Comparison of ENCODE assay signal across 21 mouse cellular contexts in the genomic region with DNA sequence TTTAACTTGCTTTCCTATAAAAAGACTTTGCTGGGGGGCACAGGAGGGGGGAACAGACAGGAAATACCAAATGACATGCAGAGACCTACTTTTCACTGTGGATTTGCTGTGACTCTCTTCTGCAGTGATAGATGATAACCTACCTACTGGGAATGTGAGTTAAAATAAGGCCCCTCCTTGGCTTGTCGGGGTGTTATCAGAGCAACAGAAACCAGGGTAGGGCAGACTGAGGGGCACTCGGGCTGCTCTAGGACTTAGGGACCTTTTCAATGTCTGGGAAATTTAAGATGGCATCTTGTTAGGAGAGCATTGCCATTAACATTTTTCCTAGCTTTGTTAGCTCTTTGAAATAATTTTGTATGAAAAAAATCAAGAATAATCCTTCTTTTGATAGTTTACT. TPM values are rescaled to one million over a fixed set of nuclear protein-coding genes. Genes with fewer than 3 reads are reported as not detected.
A peak's percentile ranks its signal among the peaks of the same experiment; 100 is the strongest.
DNase-seq lines count a peak whose midpoint lies in the region; ATAC-seq and TF ChIP-seq lines count a peak whose summit lies in the region.
"Had no signal": no experiment of that assay in that cellular context is flagged by ENCODE, and none has a peak within 500 bp of the region (broad histone marks: within the 10 kb centered on the region; RNA-seq: fewer than 3 reads in every experiment).

No protein-coding gene starts in this region.

- no peak overlapping the region for H3K4me2 ChIP-seq in heart, embryonic 13.5 days
- H3K4me2 ChIP-seq in liver, embryonic 12.5 days: no peak overlapping the region
- no peak overlapping the region for H3K4me2 ChIP-seq in liver, embryonic 14.5 days (ENCODE audit: low read depth)
- H3K4me2 ChIP-seq in hindbrain, embryonic 14.5 days (replicated peaks): no peak overlapping the region
- H3K4me2 ChIP-seq: embryonic facial prominence, embryonic 12.5 days; forebrain, embryonic 13.5 days; forebrain, embryonic 15.5 days had no signal

- H3K4me3 ChIP-seq in heart, embryonic 13.5 days: no peak overlapping the region
- no peak overlapping the region for H3K4me3 ChIP-seq in liver, embryonic 12.5 days
- H3K4me3 ChIP-seq in liver, embryonic 14.5 days (ENCODE audit: insufficient read depth in 1 of 2, low read depth in 2 of 2, low read length in 2 of 2): no peak overlapping the region
- H3K4me3 ChIP-seq in hindbrain, embryonic 14.5 days (replicated peaks; ENCODE audit: low read length): no peak overlapping the region
- H3K4me3 ChIP-seq: embryonic facial prominence, embryonic 10.5 days; embryonic facial prominence, embryonic 12.5 days; forebrain, embryonic 13.5 days; forebrain, embryonic 15.5 days had no signal

- TF ChIP-seq CTCF in liver, embryonic 14.5 days (IDR thresholded peaks at IDR 0.05; ENCODE audit: low read depth): no peak

- peaks cover 11% of the 10 kb centered on the region for H3K4me1 ChIP-seq in heart, embryonic 13.5 days
- H3K4me1 ChIP-seq in liver, embryonic 12.5 days: peaks cover 18% of the 10 kb centered on the region
- peaks cover 0 to 6% of the 10 kb centered on the region in 2 experiments; a peak in 2 of 4 replicates for H3K4me1 ChIP-seq in liver, embryonic 14.5 days (replicated peaks; ENCODE audit: control insufficient read depth in 2 of 2, insufficient read depth in 2 of 2, low read length in 1 of 2)
- H3K4me1 ChIP-seq in hindbrain, embryonic 14.5 days (replicated peaks; ENCODE audit: control insufficient read depth, insufficient read depth, low read length): no peaks in the 10 kb centered on the region
- H3K4me1 ChIP-seq: embryonic facial prominence, embryonic 12.5 days; forebrain, embryonic 15.5 days had no signal

- 0 out of 2 replicates have a peak overlapping the region, but pooled peaks have one; percentile 37 for H3K9ac ChIP-seq in heart, embryonic 13.5 days
- H3K9ac ChIP-seq in liver, embryonic 12.5 days: peak overlapping the region; percentile 17; the same call in 1 of the 2 replicates
- H3K9ac ChIP-seq in liver, embryonic 14.5 days (replicated peaks): no peak overlapping the region
- H3K9ac ChIP-seq in hindbrain, embryonic 14.5 days: no peak overlapping the region
- H3K9ac ChIP-seq: embryonic facial prominence, embryonic 12.5 days; forebrain, embryonic 13.5 days; forebrain, embryonic 15.5 days had no signal

- DNase-seq in heart, postnatal 14 days: no peak
- no peak for DNase-seq in liver
- DNase-seq in liver, embryonic 14.5 days (ENCODE audit: low read depth in 3 of 3, low spot score in 3 of 3): no peak
- DNase-seq in cerebellum, adult 18-20 months: no peak
- DNase-seq in hindbrain, embryonic 14.5 days (ENCODE audit: low spot score): no peak
- DNase-seq: adrenal gland, postnatal 10 days; adrenal gland, postnatal 25 days; cerebellum, adult 11 months; cerebellum, adult 2 months; cerebellum, adult 9-10 months; cerebellum, postnatal 10 days; cerebellum, postnatal 25 days had no signal

- intact Hi-C loops in heart, postnatal 14 days (cut with DNase I): no loop called here

- 21% methylated on average over 2 of the region's 2 CpGs for WGBS in heart, embryonic 13.5 days
- 15% methylated on average over 2 of the region's 2 CpGs for WGBS in liver, embryonic 12.5 days (ENCODE audit: insufficient replicate concordance)
- WGBS in liver, embryonic 14.5 days (ENCODE audit: insufficient replicate concordance): 14% methylated on average over 2 of the region's 2 CpGs
- WGBS in hindbrain, embryonic 14.5 days: 77% methylated on average over 2 of the region's 2 CpGs

- no peak for ATAC-seq in heart, embryonic 13.5 days (ENCODE audit: extremely low read depth, insufficient number of reproducible peaks, low FRiP score, low TSS enrichment)
- peak; percentile 66 for ATAC-seq in liver, embryonic 12.5 days
- ATAC-seq in liver, embryonic 14.5 days (ENCODE audit: insufficient read depth): 0 out of 2 replicates have a peak, but pooled peaks have one; percentile 42
- no peak for ATAC-seq in hindbrain, embryonic 14.5 days (ENCODE audit: low FRiP score)
- ATAC-seq: forebrain, embryonic 13.5 days; forebrain, embryonic 15.5 days had no signal

- TF ChIP-seq EP300 in liver, embryonic 14.5 days (IDR thresholded peaks at IDR 0.05; ENCODE audit: low read depth): no peak

- H3K9me3 ChIP-seq in heart, embryonic 13.5 days: no peaks in the 10 kb centered on the region
- H3K9me3 ChIP-seq in liver, embryonic 12.5 days (replicated peaks): no peaks in the 10 kb centered on the region
- no peaks in the 10 kb centered on the region for H3K9me3 ChIP-seq in liver, embryonic 14.5 days (ENCODE audit: control insufficient read depth, low read length)
- H3K9me3 ChIP-seq in hindbrain, embryonic 14.5 days (ENCODE audit: control insufficient read depth, low read length): no peaks in the 10 kb centered on the region
- H3K9me3 ChIP-seq: embryonic facial prominence, embryonic 12.5 days; forebrain, embryonic 13.5 days; forebrain, embryonic 15.5 days had no signal

- H3K27ac ChIP-seq in heart, embryonic 13.5 days (replicated peaks): no peak overlapping the region
- H3K27ac ChIP-seq in liver, embryonic 12.5 days: no peak overlapping the region
- H3K27ac ChIP-seq in liver, embryonic 14.5 days: no peak overlapping the region
- H3K27ac ChIP-seq in hindbrain, embryonic 14.5 days: no peak overlapping the region
- H3K27ac ChIP-seq: embryonic facial prominence, embryonic 10.5 days; embryonic facial prominence, embryonic 12.5 days; forebrain, embryonic 13.5 days; forebrain, embryonic 15.5 days had no signal

- H3K36me3 ChIP-seq in heart, embryonic 13.5 days: peaks cover 25% of the 10 kb centered on the region
- H3K36me3 ChIP-seq in liver, embryonic 12.5 days: peaks cover 49% of the 10 kb centered on the region
- H3K36me3 ChIP-seq in liver, embryonic 14.5 days (replicated peaks; ENCODE audit: control insufficient read depth, insufficient read depth, low read depth): peaks cover 8% of the 10 kb centered on the region
- H3K36me3 ChIP-seq in hindbrain, embryonic 14.5 days (replicated peaks; ENCODE audit: control insufficient read depth, insufficient read depth): no peaks in the 10 kb centered on the region
- H3K36me3 ChIP-seq: embryonic facial prominence, embryonic 10.5 days; embryonic facial prominence, embryonic 12.5 days; forebrain, embryonic 15.5 days had no signal

- no peaks in the 10 kb centered on the region for H3K27me3 ChIP-seq in heart, embryonic 13.5 days (replicated peaks)
- H3K27me3 ChIP-seq in liver, embryonic 12.5 days (replicated peaks): no peaks in the 10 kb centered on the region
- H3K27me3 ChIP-seq in liver, embryonic 14.5 days (ENCODE audit: control insufficient read depth, insufficient read depth, low read length): no peaks in the 10 kb centered on the region
- no peaks in the 10 kb centered on the region for H3K27me3 ChIP-seq in hindbrain, embryonic 14.5 days (ENCODE audit: control insufficient read depth, insufficient read depth, low read length)
- H3K27me3 ChIP-seq: embryonic facial prominence, embryonic 12.5 days; forebrain, embryonic 13.5 days; forebrain, embryonic 15.5 days had no signal

RNA-seq across cellular contexts. Expression of a gene that starts 10.7 kb away (rescaled TPM):
- polyA plus RNA-seq in heart, embryonic 13.5 days (2015; fragmentation: Nextera tagmentation; extraction: Ambion mirVana): 16.6 and 17.3 TPM in 2 replicates
- 1 to 10 TPM in 1 of 2 experiments, under 1 TPM in 1; 0.88 to 1.8 TPM for total RNA-seq in heart, postnatal 14 days (2021)
- 57.7 and 59.0 TPM in 2 replicates for polyA plus RNA-seq in liver, embryonic 12.5 days (2016; fragmentation: Nextera tagmentation; extraction: Ambion mirVana)
- polyA plus RNA-seq in liver, embryonic 14.5 days (2012; rRNA removed): 24.6 and 32.3 TPM in 2 replicates
- 35.2 and 37.2 TPM in 2 replicates for polyA plus RNA-seq in liver, embryonic 14.5 days (2014; fragmentation: Nextera tagmentation; extraction: Ambion mirVana)
- 4.5 and 5.4 TPM in 2 replicates for polyA plus RNA-seq in hindbrain, embryonic 14.5 days (2014; fragmentation: Nextera tagmentation; extraction: Ambion mirVana)

RNA-seq across cellular contexts. Expression of a gene that starts 40.6 kb away (rescaled TPM):
- 13.0 TPM in 2 replicates for polyA plus RNA-seq in heart, embryonic 13.5 days (2015; fragmentation: Nextera tagmentation; extraction: Ambion mirVana)
- 10 to 100 TPM; 41.8 to 44.0 TPM for total RNA-seq in heart, postnatal 14 days (2021)
- 18.5 and 18.7 TPM in 2 replicates for polyA plus RNA-seq in liver, embryonic 12.5 days (2016; fragmentation: Nextera tagmentation; extraction: Ambion mirVana)
- polyA plus RNA-seq in liver, embryonic 14.5 days (2012; rRNA removed): 3.5 and 6.4 TPM in 2 replicates
- polyA plus RNA-seq in liver, embryonic 14.5 days (2014; fragmentation: Nextera tagmentation; extraction: Ambion mirVana): 15.3 and 15.6 TPM in 2 replicates
- 18.0 and 20.7 TPM in 2 replicates for polyA plus RNA-seq in hindbrain, embryonic 14.5 days (2014; fragmentation: Nextera tagmentation; extraction: Ambion mirVana)

RNA-seq across cellular contexts. Expression of a gene that starts 47.4 kb away (rescaled TPM):
- polyA plus RNA-seq in heart, embryonic 13.5 days (2015; fragmentation: Nextera tagmentation; extraction: Ambion mirVana): not detected in 2 replicates
- not detected for total RNA-seq in heart, postnatal 14 days (2021)
- polyA plus RNA-seq in liver, embryonic 12.5 days (2016; fragmentation: Nextera tagmentation; extraction: Ambion mirVana): not detected in 2 replicates
- polyA plus RNA-seq in liver, embryonic 14.5 days (2012; rRNA removed): not detected in 2 replicates
- polyA plus RNA-seq in liver, embryonic 14.5 days (2014; fragmentation: Nextera tagmentation; extraction: Ambion mirVana): not detected in 2 replicates
- polyA plus RNA-seq in hindbrain, embryonic 14.5 days (2014; fragmentation: Nextera tagmentation; extraction: Ambion mirVana): 1.4 TPM in 2 replicates
- total RNA-seq: adrenal gland, adult 2 months; adrenal gland, postnatal 10 days; adrenal gland, postnatal 25 days; adrenal gland, postnatal 4 days; MEL had no signal
- polyA plus RNA-seq: adrenal gland, adult 2 months; embryonic facial prominence, embryonic 12.5 days; forebrain, embryonic 15.5 days had no signal

Comparison
In these comparisons a context has a peak if more than half of its experiments do, and no peak if none do; other contexts are left out.
1. H3K9ac ChIP-seq: peak in heart, embryonic 13.5 days (single experiment) and liver, embryonic 12.5 days (single experiment); none in liver, embryonic 14.5 days (single experiment) and hindbrain, embryonic 14.5 days (single experiment).
2. ATAC-seq: peak in liver, embryonic 12.5 days (single experiment) and liver, embryonic 14.5 days (single experiment); none in heart, embryonic 13.5 days (single experiment) and hindbrain, embryonic 14.5 days (single experiment).